Mouse (Mus musculus) stomach, postnatal 0 days (tissue): Measurements from ENCODE around the gene Atp2b2. TPM values are rescaled to one million over a fixed set of nuclear protein-coding genes. Genes with fewer than 3 reads are reported as not detected.

Experiments used
- ATAC-seq: fragments of 200-750 bp; cut with Nextera tagmentation; 2 replicates; pipeline ENCODE4 v1.8.0; 2017; ENCODE audit not compliant: low FRiP score, low TSS enrichment
- DNase-seq: peaks from one replicate; pipeline ENCODE4 v3.0.0-alpha.2; 2016; ENCODE audit warnings: low spot score
- H3K27ac ChIP-seq: fragments of 300-500 bp; sonication (generic); replicated peaks from 2 replicates; pipeline ENCODE4 v1.5.1; 2014; ENCODE audit warnings: mild to moderate bottlenecking, control low read depth
- H3K27me3 ChIP-seq: fragments of 300-500 bp; sonication (generic); 2 replicates; pipeline ENCODE4 v1.6.1; 2014; ENCODE audit warnings: low read length; ENCODE audit not compliant: control insufficient read depth, insufficient read depth
- H3K36me3 ChIP-seq: fragments of 300-500 bp; sonication (generic); 2 replicates; pipeline ENCODE4 v1.6.1; 2014; ENCODE audit warnings: low read length, mixed read lengths; ENCODE audit not compliant: control insufficient read depth, insufficient read depth
- H3K4me1 ChIP-seq: fragments of 300-500 bp; sonication (generic); replicated peaks from 2 replicates; pipeline ENCODE4 v1.6.1; 2014; ENCODE audit warnings: antibody characterized with exemption; ENCODE audit not compliant: control insufficient read depth, insufficient read depth
- H3K4me2 ChIP-seq: fragments of 300-500 bp; sonication (generic); replicated peaks from 2 replicates; pipeline ENCODE4 v1.6.1; 2014; ENCODE audit warnings: low read depth, mild to moderate bottlenecking, control low read depth, moderate library complexity
- H3K4me3 ChIP-seq: fragments of 300-500 bp; sonication (generic); 2 replicates; pipeline ENCODE4 v1.5.1; 2014; ENCODE audit warnings: low read depth, low read length, control low read depth
- H3K9ac ChIP-seq: fragments of 300-500 bp; sonication (generic); 2 replicates; pipeline ENCODE4 v1.6.1; 2014; ENCODE audit warnings: mild to moderate bottlenecking, low read length, control low read depth, mixed read lengths
- H3K9me3 ChIP-seq: fragments of 300-500 bp; sonication (generic); 2 replicates; pipeline ENCODE4 v1.6.1; 2016; ENCODE audit warnings: low read length; ENCODE audit not compliant: control insufficient read depth
- CTCF ChIP-seq: IDR thresholded peaks from 2 replicates; pipeline ENCODE4 v1.5.1; 2016; ENCODE audit warnings: antibody characterized with exemption, low read depth, mild to moderate bottlenecking, moderate library complexity
- EP300 ChIP-seq: optimal IDR thresholded peaks from 2 replicates; pipeline ENCODE3; 2016; ENCODE audit warnings: antibody characterized with exemption
- WGBS: fragments of 180-500 bp; shearing (Covaris S2); extraction: QIAGEN DNeasy Blood & Tissue Kit; methylation state at CpG from one replicate; pipeline ENCODE4 v1.1.7; 2014; 5-methylcytosine and 5-hydroxymethylcytosine counted together
- polyA plus RNA-seq: library from polyadenylated mRNA; unstranded; fragments of >200 nt; fragmentation: Nextera tagmentation; extraction: Ambion mirVana; gene quantifications from 2 replicates; pipeline ENCODE4 v1.2.1, GENCODE M21; 2015

Atp2b2 gene
- polyA plus RNA-seq, 1 experiment from 2014 or later: 0.33 TPM

- Histone ChIP-seq H3K4me1 (no peaks in the 10 kb centered on the region), H3K9me3 (no peaks in the 10 kb centered on the region), H3K27me3 (no peaks in the 10 kb centered on the region), H3K4me3 (no peak overlapping the region), H3K9ac (no peak overlapping the region), H3K27ac (no peak overlapping the region), H3K36me3 (no peaks in the 10 kb centered on the region), H3K4me2 (no peak overlapping the region)
- TF ChIP-seq CTCF (no peak), EP300 (no peak)
- no peak for DNase-seq
- no peak for ATAC-seq
Measured at GRCm38 (mm10) chr6:113745117-113745516, 297.3 kb downstream of the Atp2b2 start.

DNA sequence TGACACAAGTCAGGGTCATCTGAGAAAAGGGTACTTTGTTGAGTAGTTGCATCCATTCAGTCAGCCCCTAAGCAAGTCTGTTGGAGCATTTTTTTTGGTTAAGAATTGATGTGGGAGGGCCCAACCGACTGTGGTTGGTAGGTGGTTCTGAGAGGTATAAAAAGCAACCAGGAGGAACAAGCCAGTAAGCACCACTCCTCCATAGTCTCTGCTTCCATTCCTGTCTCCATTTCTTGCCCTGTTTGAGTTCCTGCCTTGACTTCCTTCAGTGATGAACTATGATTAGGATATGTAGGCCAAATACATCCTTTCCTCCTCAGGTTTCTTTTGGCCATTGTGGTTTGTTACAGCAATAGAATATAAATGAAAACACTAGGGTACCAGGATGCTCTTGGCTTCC is 299.3 kb downstream of the Atp2b2 start:
- 38% methylated on average over 1 of the region's 1 CpGs for WGBS
- Histone ChIP-seq H3K4me2 (no peak overlapping the region), H3K4me1 (peaks cover 4% of the 10 kb centered on the region; the same call in 1 of the 2 replicates), H3K9ac (no peak overlapping the region), H3K36me3 (no peaks in the 10 kb centered on the region), H3K4me3 (no peak overlapping the region), H3K9me3 (no peaks in the 10 kb centered on the region), H3K27ac (no peak overlapping the region), H3K27me3 (no peaks in the 10 kb centered on the region)
- no peak for ATAC-seq
- no peak for TF ChIP-seq EP300
- DNase-seq: no peak

- Histone ChIP-seq H3K9me3 (no peaks in the 10 kb centered on the region), H3K36me3 (no peaks in the 10 kb centered on the region), H3K9ac (no peak overlapping the region), H3K4me2 (no peak overlapping the region), H3K27me3 (no peaks in the 10 kb centered on the region), H3K27ac (no peak overlapping the region), H3K4me3 (no peak overlapping the region), H3K4me1 (peaks cover 4% of the 10 kb centered on the region; the same call in 1 of the 2 replicates)
- TF ChIP-seq EP300: no peak
- TF ChIP-seq CTCF: no peak
- DNase-seq (no peak), ATAC-seq (no peak)
- 89% methylated on average over 1 of the region's 1 CpGs for WGBS
Measured at GRCm38 (mm10) chr6:113742321-113742720, 300.1 kb downstream of the Atp2b2 start.

DNA sequence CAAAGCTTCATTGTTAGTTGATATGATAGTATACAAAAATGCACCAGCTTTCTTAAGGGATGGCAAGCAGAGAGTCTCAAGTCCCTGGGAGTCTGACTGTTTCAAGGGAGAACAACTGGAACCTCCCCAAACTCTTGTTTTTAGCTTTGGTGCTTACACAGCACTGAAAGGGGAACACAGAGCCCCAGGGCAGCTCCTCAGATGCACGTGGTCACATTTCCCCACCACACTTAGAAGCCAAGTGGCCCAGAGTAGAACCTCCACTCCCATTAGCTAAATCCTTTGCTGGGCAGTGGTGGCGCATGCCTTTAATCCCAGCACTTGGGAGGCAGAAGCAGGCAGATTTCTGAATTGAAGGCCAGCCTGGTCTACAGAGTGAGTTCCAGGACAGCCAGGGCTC is 301.0 kb downstream of the Atp2b2 start:
- Histone ChIP-seq H3K4me3 (no peak overlapping the region), H3K36me3 (no peaks in the 10 kb centered on the region), H3K4me1 (peaks cover 4% of the 10 kb centered on the region; the same call in 1 of the 2 replicates), H3K9ac (no peak overlapping the region), H3K4me2 (no peak overlapping the region), H3K27ac (no peak overlapping the region), H3K27me3 (no peaks in the 10 kb centered on the region), H3K9me3 (no peaks in the 10 kb centered on the region)
- no peak for TF ChIP-seq EP300
- TF ChIP-seq CTCF: no peak
- no peak for ATAC-seq
- 59% methylated on average over 2 of the region's 2 CpGs for WGBS
- no peak for DNase-seq

DNA sequence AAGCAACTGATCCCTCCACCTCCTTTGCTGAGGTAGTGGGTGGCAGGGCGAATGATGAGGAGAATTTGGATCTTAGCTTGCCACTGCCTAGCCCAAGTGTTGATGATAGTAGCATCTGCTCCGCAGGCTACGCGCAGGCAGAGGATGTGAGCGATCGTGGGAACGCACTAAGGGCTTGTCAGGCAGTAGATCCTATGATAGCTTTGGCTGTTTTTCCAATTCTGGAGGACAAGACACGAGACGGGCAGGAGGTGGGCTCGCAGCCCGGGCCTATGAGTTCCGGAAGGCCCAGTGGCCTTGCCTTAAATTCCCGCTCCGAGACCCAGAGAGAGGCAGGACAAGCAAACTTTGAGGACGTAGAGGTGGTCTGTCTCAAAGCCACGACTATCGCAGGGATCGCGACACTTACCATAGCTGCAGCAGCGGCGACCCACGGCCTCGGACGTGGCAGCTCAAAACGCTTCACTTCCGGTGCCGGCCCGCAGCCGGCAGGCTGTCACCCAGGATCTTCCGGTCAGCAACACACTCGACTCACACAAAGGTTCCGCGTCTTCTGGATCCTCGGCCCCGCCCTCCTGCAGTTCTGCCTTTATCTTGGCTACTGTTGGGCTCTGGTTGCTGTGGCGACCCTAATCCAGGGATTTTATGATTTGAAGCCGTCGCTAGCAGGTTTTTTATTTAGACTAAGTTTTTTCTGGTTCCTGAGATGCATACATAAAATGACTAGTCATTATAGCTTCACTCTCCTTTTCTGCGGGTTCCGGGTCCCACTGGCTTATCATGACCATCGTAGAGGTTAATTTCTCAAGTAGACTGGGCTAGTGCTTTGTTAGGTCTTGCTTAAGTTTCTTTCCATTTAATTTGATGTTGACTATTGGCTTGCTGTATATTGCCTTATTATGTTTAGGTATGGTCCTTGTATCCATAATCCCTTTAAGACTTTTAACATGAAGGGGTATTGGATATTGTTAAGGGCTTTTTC is 301.9 kb downstream of the Atp2b2 start, which contains the start of gene Sec13:
Sec13 (minus strand) TSS at position 508 of the 982 bp plus-strand sequence.
- ATAC-seq: peak; percentile 89
- 6% methylated on average over 41 of the region's 41 CpGs for WGBS
- peak within 1 kb of the TSS; percentile 82 for H3K27ac ChIP-seq

More for the DNA sequence above, 301.9 kb downstream of the Atp2b2 start, which contains the start of gene Sec13:
- peak within 1 kb of the TSS; percentile 95 for H3K9ac ChIP-seq
- no peak for TF ChIP-seq CTCF
- no peak for TF ChIP-seq EP300
- no peaks in the 10 kb centered on the region for H3K27me3 ChIP-seq
- peaks cover 4% of the 10 kb centered on the region; the same call in 1 of the 2 replicates for H3K4me1 ChIP-seq
- peak within 1 kb of the TSS; percentile 97 for H3K4me3 ChIP-seq
- H3K36me3 ChIP-seq: 0 out of 2 replicates have a peak, but pooled peaks cover 5% of the 10 kb centered on the region
- DNase-seq: peak; percentile 86
- no peaks in the 10 kb centered on the region for H3K9me3 ChIP-seq
- peak within 1 kb of the TSS; percentile 82 for H3K4me2 ChIP-seq
